Mouse (Mus musculus): ENCODE measurements around the gene Stim2.

- TF ChIP-seq EP300 (optimal IDR thresholded peaks at IDR 0.05) (no peak), CTCF (IDR thresholded peaks at IDR 0.05; ENCODE audit: low read depth) (no peak)
These were observed 162.3 kb downstream of the Stim2 start for GRCm38 (mm10) chr5:54160561-54160960.

Data from stomach, postnatal 0 days (tissue).